Mouse (Mus musculus) retina, adult 2 months (tissue): ENCODE results near the gene Dtl.

ENCODE experiments used
- DNase-seq: peaks from one replicate; pipeline ENCODE4 v3.0.0-alpha.2; 2012; ENCODE audit warnings: low read depth, low spot score

The Dtl gene

DNA sequence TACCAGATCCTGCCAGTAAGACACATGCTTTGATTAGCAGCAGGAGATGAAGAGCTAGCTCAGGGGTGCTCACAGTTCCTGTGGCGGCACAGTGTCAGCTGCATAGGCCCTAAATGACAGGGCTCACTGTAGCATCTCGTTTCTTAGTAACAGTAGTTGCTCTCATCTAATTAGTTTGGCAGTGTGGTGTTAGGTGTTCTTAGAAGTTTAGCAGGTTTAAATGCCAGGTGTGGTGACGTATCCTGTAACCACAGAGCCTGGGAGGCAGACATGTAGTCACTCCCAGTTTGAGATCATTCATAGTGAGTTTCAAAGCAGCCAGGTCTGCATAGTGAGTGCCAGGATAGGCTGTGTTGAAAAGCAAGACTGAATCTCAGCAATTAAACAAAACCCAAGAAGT, 4.2 kb upstream of the Dtl start:
- no peak for DNase-seq

DNA sequence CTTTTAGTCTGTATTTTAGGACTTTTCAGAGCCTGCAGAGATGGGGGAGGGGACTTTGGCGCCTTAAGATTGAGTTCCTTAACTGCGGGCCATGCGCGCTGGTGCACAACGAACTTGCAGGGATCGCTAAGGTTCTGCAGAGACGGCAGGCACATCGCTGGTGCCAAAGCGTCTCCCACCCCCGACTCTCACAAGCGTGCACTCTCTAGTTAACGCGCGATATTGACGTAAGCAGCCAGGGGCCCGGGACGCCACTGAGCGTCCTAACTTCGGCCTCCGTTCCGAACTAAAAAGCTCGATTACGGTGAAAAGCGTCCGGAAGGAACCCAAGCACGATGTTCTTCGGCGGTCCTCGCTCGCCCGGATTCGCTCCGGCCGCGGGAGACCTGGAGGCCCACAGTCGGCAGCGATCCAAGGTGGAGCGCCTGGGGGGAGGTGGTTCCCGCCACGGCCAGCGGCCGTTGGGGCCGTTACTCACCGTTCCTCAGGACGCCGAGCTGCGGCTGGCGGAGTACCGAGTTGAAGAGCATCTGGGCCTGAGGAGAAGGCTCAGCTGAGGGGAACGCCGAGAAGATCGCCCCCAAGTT, 380 bp downstream of the Dtl start:
- no peak for DNase-seq

DNA sequence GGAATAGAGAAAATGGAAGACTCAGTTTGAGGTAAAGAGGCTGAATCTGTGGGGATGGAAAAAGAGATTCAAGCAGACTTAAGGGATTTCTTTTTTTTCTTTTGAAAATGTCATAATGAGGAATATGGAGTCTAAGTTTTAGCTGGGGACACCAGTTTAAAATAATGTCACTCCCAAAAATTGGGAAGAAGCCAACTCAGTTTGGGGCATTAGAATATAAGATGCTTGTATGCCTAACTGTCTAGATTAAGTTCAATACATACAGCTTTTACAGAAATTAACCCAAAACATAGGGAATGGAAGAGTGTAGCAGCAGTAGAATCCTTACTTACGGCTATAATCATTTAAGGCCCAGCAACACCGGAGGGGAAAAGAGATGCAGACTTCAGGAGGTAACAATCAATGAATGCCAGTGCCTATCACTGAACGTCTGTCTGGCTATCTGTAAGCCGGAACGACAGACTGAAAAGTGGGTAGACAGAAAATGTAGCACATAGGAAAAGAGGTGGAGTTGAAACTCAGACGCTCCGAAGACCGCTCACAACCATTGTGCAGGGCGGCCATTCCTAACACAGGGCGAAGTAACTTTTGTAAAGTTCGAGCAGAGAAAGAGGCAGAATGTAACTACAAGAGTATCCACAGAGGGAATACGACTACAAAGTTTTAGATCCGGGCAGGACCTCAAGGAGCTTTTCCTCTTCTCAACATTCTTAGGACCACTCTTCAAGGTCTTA, 1.3 kb downstream of the Dtl start:
- DNase-seq = no peak

DNA sequence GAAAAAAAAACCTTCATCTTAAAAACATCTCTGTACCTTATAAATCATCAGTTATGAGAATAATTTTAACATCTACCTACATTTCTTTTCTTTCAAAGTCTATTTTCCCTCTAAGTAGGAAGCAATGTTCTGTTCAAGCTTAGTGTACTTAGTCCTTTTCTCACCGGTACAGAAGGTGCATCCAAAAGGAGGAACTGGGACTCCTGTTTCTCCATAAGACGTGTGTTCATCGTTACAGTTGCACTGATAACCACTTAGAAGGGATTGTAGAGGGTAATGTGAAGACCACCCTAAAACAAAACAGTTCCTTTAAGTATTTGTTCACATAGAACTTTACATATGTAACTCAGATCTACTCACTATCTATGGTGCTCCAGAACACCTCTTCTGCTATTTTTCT, 4.9 kb downstream of the Dtl start:
- no peak for DNase-seq

DNA sequence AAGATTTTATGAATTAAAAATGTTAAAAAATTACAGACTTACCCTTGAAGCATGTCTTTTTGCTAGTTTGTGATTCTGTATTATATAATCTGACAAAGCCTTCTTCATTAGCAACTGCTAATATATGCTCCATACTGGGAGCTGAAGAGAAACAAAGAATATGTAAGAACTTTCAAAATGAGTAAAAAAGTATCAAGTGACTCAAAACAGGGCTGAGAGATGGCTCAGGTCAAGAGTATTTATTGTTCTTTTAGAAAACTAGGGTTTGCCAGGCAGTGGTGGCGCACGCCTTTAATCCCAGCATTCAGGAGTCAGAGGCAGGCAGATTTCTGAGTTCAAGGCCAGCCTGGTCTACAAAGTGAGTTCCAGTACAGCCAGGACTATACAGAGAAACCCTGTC, 5.7 kb downstream of the Dtl start:
- DNase-seq = no peak

DNA sequence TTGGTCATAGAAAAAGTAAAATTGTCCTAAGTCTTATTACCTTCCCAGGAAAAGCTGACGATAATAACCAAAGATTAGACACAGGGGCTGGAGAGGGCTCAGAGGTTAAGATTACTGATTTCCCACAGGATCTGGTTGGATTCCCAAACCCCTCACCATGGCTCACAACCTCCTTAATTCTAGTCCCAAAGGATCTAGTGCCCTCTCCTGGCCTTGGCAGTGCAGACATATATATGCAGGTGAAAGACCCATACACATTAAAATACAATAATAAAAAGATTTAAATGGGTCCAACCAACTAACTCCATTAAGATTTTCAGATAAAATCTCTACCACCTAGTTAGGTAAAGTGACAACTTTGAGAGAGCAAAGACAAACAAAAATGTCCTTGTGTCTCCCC, 7.5 kb downstream of the Dtl start:
- DNase-seq = no peak

DNA sequence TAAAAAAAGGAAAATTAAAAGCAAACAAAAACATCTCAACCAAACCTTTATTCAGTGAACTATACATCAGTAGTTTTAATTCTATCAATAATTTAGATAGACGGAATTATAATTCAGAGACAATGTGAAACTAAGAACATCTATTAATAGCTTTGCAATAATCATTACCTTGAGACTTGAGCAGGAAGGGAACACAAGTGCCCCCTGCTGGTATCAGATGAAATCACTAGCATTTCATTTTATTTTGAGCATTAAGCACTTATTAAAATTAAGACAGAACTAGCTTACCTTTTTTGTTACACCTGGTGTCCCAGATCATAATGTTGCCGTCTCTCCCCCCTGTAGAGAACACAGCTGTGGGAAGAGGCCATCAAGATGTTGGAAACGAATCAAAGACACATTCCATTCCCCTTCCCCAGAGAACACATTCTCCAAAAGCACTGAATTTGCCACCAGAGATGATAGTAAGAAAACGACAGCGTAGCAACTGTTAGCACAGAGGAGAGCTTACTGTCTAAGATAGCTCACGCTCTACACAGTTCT, 12.4 kb downstream of the Dtl start:
- peak; percentile 25 for DNase-seq

DNA sequence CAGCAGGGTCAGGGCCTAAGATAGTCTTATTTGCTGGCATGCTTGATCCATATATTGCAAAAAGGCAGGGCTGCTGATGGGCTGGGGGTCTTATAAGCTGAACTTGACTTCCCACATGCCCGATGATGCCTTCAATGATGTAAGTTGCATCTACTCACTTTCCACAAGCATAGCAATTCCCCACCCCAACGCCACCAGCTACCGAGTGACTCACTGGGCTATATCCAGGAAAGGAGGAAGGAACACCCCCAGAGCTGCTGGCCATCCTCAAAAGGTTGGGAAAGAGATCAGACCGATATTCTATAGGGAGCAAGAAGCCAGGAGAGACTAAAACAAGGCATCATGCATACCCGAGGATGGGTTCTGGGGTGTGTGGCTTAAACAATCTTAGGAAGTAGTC, 15.6 kb downstream of the Dtl start:
- DNase-seq = no peak

DNA sequence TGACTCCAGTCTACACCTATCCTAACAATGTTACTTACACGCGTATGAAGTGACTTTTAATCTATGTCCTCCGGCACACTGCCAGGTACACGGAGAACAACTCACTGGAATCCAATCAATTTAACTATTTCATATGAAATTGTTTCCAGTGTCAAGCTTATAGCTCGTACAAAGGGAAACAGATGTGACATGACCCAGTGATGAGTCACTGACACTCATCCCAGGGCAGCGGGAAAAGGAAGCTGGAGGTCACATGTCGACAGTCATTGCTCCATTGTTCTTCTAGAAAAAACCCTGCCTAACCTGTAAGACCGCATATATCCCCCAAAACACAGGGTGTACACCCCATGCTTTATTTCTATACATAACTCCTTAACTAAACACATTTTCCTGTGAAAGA, 18.2 kb downstream of the Dtl start:
- no peak for DNase-seq

DNA sequence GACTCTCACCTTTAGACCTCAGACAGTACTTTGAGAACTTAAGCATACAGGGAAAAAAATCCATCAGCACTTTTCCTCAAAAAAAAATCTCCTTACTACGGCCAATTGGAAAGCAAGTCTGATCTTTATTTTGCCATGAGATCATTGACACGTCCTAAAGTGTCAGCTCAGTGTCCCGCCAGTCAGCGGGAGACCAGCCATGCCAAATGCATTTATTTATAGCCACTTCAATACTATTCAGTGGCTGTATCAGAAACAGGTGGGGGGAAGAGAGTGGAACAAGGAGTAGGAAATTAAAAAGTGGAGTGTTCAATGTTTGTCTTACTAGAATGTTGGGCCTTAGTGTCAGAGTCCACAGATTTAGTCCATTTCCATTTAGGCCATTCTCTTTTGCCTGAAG, 24.6 kb downstream of the Dtl start:
- DNase-seq = no peak

DNA sequence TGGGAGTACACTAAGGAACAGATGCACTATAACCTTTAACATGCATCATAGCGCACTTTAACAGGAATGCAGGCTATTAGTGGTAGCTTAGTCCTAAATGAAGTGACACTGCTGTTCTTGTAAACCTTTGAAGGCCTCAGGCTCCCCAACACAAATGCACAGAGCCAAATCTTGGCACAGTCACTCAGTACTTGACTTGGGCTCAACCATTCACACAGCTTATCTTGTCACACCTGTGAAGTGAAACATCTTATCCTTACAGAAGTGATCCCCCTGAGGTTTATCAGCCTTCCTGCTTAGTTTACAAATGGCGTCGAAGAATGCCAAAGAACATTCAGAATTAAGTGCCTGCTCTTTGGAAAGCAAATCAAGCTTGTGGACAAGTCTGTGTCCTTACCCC, 31.6 kb downstream of the Dtl start:
- DNase-seq = no peak

DNA sequence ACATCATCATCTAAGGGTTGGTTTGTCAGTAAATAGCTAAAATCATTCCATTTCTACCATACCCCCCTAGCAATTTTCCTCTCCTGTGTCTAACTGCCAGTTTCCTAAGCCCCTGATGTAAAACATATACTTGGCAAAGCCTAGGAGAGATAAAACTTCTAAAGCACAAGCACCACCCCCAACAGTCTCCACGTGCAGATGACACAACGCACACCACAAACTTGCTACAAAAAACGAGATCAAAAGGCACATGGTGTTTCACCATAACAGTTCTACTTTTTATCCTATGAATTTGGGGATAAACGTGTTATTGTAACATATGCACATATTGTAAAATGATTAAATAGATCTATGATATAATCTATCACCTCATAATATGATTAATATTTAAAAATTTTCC, 33.7 kb downstream of the Dtl start:
- no peak for DNase-seq

DNA sequence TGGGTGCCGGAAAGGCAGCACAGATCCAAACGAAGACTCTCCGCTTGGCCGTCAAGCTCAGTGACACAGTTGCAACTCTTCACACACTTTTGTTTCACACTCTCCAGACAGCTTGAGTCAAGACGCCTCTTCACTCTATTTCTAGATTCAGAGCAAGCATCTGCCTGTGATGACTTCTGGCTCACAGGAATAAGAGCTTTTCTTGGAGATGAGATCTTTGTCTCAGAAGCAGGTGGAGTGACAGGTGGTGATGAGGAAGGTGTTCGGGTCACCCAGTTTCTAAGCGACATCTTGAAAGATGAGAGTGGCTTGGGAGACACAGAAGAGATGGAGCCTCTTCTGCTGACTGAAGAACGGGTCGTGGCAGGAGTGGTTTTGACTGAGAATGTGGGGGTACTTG, 34.3 kb downstream of the Dtl start:
- DNase-seq = no peak

DNA sequence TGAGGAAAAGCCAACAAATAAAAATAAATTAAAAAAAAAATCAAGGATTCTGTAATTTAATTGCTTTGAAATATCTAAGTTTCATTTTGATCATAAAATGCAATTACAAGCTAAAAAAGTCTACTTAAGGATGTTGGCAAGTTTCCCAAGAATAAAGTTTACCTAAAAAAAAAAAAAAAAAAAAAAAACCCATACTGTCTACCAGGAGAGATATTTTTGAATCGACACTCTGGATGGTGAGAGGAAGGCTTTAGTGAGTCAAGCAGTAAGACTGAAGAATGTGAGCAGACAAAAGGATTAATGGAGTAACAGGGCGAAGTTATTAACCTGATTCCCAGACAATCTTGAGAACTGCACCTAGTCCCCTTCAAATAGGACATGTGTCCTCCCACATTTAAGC, 35.0 kb downstream of the Dtl start:
- no peak for DNase-seq

DNA sequence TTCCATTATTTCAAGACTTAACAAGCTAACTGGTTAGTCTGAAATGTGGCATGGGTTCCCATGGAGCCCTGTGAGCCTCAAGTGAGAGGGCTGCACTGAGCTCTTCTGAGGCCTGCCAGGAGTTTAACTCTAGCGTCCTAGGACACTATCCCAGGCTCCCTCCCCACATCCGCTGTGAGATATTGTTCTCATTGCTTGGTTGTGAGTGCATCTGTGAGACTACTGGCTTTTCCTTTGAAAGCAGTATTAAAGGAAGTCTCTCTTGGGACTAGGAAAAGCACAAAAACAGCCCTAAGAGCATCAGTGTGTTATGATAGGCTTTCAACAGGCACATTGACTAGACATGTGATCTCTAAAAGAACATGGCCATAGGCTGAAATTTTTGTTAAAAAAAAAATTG, 40.4 kb downstream of the Dtl start:
- no peak for DNase-seq

DNA sequence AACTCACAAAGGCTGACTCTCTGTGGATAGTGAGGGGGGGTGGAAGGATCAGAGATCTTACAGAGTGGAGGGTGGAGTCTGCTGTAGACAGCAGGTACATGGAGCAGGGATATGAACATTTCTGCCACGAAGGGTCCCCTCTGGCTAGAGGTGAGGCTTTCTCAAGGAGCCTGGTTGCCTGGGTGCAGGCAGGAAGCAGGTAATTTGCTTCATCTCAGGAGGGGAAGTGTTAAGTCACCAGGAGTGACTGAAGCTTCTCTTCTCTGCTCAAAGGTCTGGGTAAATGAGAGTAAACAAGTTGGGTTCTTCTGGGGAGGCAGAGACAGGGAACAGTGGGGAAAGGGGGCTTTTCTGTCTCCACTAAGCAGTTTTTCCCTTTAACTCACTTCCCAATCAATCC, 44.3 kb downstream of the Dtl start:
- no peak for DNase-seq

DNA sequence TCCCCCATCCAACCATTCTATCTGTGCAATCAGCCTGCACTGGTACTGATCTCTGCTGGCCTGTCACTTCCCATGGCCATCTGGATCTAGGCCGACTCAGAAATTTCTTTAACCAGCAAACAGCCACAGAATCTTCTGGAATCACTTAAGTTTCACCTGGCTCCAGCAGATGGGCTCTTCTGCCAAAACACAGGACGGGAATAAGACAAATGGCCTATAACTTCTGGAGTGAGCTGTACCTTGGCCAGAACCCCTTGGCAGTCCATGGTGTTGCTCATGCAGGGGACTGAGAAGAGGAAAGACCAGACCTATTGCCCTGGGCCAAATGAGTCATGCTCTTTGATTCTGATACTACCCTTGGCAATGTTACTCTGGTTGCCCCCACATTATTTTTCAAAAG, 45.9 kb downstream of the Dtl start:
- no peak for DNase-seq

DNA sequence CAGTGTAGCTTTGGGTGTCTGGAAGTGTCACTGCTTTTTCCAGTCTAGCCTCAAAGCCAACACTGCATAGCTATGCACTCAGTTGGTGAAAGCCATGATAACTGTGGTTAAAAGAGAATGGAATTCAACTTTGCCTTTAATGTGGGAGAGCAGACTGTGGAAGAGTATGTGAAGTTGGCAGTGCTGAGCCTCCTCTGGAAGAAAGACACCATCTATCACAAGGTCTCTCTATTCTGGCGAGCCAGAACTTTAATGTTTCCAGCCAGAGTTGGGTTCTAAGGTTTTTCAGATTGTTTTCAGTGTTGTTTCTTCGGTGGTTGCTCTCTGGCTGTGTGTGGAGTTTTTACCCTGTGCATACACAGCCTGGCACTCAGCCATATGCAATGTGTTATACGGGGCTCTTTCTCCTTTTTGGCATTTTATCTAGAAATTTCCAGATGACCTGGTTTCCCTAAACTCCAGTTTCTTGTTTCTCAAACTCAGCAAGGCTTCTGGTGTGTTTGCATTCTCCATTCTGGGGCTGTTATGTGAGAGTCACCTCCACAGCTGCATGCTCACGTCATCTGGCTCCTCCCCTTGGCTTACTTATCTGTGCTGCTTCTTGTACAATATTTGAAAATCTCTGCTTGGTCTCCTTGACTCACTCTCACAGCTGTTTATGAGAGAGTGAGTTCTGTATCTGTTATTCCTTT, 47.3 kb downstream of the Dtl start:
- no peak for DNase-seq

DNA sequence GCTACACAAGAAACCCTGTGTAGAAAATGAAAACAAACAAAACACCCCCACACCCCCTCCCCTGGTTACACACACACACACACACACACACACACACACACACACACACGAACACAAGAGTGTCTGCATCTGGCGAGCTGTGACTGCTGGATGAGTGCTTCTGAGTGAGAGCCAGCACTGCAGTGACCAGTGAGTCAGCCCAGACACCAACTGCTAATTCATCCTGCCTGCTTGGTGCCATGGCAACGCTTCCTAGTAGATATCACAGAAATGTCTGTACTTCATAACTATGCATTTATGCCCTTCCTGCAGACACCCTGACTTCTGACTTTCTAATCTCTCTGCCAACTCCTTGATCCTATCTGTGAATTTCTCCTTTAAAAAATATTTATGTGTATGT, 48.3 kb downstream of the Dtl start:
- no peak for DNase-seq

DNA sequence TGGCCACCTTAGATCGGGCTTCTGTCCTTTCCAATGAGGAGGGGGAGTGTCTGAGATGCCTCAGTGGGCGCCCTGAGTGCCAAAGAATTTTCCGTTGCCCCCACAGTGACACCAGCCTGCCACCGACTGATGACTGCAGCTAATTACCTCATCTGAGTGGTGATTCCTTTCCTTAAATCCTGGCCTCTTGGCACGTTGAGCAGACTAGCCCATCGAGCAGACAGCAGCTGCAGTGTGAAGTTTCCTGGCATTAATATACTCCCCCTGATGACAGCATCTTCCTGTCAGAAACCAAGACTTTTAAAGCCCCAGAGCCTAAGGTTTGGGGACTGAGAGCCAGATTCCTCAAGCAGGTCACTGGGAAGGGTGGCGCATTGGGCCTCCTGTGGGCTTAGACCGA, 53.9 kb downstream of the Dtl start:
- DNase-seq = no peak

DNA sequence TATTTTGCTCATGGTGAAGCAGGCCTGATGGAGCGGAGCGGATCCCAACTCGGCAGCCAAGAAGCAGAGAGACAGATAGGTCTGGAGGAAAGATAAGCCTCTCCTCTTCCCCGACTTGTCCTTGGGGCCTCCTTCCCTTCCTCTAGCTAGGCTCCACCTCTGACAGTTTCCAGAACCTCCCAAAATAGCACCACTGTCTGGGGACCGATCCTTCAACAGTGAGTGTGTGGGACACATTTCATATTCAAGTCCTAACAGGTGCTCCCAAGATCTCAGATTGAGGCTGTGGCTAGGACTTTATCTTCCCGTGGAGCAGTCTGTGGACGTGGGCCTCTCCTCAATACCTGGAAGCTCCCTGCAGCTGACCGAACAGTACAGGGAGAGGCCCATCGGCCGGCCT, 54.7 kb downstream of the Dtl start:
- no peak for DNase-seq

DNA sequence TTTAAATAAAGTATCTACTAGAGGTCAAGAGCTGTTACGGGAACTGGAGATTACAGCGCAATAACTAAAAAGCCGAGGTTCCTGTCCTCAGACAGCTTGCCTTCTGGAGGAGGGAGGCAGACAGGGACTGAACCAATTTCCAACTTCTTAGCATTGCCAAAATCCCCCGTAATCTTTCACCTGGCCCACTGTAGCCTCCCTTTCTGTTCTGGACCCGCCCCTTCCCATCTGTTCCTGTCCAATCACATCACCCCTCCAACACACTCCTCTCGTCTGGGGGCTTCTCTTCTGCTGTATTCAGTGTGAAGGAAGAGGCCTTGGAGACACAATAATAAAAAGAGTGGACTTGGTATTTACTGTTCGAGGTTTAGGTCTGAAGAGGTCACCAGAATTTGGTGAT, 55.1 kb downstream of the Dtl start:
- DNase-seq = no peak
